Mouse (Mus musculus): ENCODE data around the gene Myo1f.

Gene Myo1f

DNA sequence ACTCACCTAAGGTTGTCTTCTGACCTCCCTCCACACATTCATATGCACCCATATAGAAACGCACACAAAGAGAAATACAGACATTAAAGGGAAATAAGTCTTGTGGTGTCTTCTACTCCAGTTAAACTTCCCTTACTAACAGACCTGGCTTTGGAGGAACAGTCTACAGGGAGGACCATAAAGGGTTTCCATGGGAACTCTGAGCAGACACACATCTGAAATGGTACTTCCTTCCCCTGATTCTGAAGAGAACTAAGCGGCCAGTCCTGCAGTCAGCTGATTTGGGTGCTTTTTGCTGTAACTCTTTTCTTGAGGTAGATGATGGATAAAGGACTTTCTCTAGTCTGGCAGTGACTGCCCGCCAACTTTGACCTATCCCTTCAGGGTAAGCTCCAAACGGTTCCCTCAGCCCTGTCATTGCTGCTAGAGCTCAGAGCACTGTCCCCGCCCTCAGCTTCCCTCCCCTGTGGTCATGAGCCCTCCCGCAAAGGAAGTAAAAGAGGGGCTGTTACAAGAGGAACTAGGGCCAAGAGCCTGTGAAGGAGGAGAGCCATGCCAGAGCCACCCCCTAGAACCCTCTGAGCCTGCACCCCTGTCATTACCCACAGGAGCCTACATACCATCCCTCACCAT lies at the start of gene Myo1f:
Myo1f (plus strand) TSS at position 485 of the 633 bp plus-strand sequence.
- DNase-seq (ENCODE audit: low spot score in 2 of 2): no peak

DNA sequence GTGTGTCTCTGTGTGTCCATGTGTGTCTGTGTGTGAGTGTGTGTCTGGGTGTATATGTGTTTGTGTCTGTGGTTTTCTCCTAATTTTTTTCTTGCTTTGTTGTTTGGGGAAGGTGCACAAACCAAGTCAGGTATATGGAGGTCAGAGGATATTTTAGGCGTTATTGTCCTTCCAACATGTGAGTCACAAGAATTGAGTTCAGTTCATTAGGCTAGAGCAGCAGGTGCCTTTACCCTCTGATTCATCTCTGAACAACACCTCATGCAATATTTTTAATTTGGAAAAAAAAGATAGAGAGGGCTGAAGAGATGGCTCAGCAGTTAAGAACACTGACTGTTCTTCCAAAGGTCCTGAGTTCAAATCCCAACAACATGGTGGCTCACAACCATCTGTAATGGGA lies 47.1 kb upstream of the Myo1f start:
- no peak for DNase-seq (ENCODE audit: low spot score in 2 of 2)

DNA sequence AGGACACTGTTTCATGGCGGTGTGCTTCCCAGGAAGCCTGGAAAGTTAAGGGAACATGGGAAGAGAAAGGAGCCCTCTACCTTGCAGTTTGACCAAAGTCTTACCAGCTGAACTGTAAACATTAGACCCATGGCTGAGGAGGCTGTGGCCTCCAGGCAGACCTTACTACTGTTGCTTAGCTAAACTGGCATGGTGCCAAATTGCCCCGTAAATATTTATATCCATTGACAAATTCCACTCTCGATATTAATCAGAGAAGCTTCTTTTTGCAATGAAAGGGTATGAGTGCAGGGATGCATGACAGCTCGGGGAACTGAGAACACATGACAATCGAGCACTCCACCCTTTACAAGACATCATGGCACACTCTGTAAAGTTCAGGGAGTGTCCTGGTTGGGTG lies 45.3 kb upstream of the Myo1f start:
- no peak for DNase-seq (ENCODE audit: low spot score in 2 of 2)

DNA sequence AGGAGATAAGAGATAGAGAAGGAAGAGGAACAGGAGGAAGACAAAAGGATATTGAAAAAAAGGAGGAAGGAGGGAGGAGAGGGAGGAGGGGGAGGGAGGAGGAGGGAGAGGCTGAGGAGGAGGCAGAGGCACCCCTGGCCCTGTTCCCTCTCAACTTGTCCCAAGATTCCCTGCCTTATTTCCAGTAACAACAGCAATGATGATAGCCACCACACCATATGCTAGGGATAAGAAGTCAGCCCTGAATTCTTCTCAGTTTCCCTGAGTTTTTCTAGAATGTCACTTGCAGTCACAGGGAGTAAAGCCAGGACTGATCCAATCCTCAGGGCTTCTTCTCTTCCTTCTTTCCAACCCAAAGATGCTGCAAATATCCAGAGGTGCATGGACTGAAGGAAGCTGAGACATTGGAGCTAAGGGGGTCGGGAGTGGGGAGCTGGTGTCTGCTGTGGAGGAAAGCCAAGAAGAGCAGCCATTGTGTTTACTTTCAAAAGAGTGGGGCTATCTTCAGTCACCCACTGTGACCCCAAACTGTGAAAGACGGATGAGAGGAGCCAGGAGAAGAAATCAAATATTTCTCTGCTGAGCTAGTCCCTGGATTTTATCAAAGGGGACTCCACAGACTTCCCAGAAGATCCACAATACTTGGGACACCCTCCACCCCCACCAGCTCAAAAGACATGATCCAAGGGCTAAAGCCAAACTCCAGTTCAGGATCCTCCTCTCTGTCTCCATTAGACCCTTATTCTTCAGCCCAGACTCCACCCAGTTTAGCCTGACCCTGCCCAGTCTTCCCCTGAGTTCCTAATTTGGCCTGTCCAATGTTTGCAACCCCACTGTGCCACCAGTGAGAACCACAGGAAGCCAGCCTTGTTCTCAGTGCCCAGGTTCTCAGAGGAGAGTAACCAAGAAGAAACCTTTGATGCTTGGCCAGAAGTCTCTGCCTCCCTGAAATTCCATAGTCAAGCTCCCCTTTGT lies 42.8 kb upstream of the Myo1f start:
- no peak for DNase-seq (ENCODE audit: low spot score in 2 of 2)

DNA sequence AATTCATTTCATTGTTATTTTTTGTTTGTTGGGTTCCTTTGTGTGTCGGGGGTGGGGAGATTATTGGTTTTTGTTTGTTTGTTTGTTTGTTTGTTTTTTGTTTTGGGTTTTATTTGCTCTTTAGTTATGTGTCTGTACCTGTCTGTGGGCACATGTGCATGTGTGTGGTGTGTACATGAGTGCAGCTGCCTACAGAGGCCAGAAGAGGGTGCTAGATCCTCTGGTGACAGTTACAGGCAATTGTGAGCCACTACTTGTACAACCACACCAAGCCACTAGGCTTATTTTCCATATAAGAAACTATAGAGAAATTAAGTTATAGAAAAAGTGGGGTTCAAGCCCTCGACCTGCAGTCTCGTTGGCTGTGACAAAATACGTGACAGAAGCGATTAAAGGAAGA lies 41.6 kb upstream of the Myo1f start:
- no peak for DNase-seq (ENCODE audit: low spot score in 2 of 2)

DNA sequence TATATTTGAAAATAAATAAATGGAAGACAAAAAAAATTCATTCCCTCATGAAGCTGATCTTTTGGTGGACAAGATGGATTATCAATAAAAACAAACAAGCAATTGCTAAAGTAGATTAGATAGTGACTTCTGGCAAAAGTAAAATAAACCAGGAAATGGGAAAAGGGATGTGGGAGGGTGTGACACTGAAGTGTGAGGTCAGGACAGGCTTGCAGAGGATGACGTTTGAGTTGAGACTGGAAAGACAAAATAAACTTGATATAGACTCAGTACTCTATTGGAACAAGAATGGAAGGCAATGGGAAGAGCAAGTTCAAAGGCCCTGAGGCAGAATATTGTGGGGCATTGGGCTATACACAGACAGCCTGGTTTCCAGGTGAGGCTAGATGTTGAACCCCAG lies 35.1 kb upstream of the Myo1f start:
- no peak for DNase-seq (ENCODE audit: low spot score in 2 of 2)

DNA sequence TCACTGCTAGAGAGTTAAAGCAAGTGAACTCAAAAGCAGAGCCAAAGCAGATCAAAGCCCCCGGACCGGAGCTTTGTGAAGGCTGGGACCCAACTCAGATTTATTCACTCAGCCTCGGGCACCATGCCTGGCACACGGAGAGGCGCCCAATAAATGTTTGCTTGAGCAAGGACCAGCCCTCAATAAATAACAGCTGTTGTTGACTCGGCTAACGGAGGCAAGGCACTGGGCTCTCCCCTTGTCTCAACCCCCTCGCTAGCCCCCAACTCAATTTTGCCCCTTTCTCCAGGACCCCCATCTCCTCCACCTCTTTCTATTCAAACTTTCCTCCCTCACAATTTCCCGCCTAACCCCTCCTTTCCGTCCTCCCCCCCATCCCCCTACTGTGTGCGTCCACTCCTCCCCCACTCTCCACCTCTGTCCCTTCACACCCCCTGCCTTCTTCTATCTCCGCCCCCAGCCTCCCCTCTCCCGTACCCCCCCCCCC lies 32.0 kb upstream of the Myo1f start:
- no peak for DNase-seq (ENCODE audit: low spot score in 2 of 2)

DNA sequence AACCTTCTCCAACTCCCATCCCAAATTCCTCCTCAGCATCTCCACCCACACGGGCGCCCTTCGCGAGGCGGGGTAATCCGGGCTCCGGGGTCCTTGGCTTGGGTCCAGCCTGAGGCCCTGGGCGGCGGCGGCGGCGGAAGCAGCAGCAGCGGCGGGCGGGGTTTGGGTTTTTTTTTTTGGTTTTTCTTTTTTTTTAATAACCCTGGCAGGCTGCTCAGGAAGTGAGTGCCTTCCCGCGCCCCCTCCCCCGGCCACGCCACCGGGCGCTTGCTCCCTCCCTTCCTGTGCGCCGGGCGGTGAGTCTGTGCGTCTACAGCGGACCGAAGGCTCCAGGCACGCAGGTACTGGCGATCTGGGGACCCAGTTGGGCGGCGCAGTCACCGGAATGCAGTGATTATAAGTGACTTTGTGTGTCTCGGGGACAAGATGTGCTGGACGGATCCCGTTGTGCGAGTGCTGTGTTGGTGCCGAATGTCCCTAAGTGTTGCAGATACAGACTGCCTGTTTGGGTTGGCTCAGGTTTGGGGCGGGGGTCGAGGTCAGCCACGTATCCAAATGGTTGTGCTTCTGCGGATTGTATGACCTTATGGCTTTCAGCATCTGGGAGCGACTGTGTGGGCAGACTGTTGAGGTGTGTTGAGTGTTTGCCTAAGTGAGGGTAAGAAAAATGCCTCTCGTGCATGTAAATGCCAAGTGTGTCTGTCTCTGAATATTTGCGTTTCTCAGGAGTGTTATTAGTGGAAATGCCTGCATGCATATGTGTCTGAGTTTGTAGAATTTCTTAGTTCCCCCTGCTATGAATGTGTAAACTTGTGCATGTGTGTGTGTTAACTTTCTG lies 31.4 kb upstream of the Myo1f start, which contains the start of gene Adamts10:
Adamts10 (plus strand) TSS at position 287 of the 838 bp plus-strand sequence.
- DNase-seq (ENCODE audit: low spot score in 2 of 2): peak; percentile 49 to 76

DNA sequence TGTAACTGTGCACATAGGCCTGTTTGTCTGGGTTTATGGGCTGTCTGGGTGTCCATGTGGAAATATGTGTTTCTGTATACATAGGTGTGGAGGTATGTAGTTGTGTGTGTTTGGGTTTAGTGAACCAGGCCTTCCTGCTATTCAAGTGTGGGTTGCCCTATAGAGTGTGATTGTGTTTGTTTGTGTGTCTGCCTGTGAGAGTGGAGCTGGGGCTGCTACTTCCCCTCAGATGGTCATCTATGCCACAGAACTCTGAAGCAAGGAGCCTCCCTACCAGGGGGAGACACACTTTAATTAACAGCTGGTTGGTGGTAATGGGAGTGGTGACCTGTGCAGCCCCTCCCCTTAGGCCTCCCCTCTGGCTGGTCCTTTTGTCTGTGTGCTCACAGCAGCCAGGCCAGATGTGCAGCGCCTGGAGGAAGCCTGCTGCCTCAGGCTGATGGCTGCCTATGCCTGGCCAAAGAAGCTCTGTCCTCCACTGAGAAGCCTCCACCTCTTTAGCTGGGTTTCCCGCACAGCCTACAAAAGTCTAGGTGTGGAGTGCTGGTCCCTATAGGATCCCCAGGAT lies 30.6 kb upstream of the Myo1f start:
- DNase-seq (ENCODE audit: low spot score in 2 of 2): no peak

DNA sequence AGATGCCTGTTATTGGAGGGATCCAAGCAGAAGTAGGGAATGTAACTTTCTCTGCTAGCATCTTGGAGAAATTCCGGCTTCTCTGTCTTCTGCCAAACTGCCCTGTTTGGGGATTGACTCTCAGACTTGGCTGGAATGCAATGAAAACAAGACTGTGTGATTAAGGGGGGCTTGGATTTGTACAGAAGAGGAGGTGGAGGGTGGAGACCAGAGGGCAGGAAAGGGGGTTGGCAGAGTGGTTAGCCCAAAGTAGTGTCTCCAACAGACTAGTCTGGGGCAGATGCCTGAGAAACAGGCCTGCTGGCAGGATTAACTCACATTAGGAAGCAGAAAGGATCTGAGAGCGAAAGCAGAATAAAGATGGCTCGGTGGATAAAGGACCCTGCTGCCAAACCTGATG lies 29.0 kb upstream of the Myo1f start:
- DNase-seq (ENCODE audit: low spot score in 2 of 2): peak in 1 of 2 experiments; percentile 35

DNA sequence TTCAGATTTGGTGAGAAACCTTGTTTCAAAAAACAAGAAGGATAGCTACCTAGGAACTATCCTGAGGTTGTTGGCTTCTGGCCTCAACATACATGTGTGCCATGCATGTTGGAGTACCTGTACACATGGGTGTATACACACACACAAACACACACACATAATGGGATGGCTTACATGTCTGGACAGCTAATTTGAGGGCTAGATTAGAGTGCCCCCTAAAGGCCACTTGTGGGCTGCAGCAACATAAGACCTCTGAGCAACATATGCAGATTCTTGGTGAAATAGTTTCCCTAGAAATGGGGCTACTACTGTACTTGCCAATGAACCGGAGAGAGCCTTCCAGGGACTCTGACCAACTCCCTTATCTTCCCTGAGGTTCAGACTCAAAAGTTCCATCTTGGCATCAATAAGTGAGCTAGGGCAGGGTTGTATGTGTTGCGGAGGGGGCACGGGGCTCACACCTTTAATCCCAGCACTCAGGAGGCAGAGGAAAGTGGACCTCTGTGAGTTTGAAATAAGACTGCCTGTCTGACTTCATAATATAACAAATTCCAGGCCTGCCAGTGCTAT lies 16.3 kb upstream of the Myo1f start:
- peak in 1 of 2 experiments; percentile 31 for DNase-seq (ENCODE audit: low spot score in 2 of 2)

DNA sequence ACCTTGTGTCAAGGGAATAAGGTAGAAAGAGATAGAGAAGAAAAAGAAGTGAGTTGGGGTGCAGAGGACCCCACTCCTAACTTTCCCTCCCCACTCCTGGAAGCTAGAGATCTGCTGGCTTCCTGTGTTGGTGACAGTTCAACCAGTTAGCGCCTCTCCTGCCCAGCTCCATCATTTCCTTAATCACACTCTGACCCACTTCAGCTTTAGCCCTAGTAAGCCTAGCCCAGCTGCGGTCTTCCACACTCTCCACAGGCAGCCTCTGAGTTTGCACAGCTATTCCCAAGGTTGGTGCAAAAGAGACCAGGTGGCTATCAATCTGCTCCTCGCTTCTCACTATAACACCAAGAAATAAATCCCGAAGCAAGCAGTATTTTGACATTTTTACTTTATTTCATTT lies 15.6 kb upstream of the Myo1f start:
- no peak for DNase-seq (ENCODE audit: low spot score in 2 of 2)

DNA sequence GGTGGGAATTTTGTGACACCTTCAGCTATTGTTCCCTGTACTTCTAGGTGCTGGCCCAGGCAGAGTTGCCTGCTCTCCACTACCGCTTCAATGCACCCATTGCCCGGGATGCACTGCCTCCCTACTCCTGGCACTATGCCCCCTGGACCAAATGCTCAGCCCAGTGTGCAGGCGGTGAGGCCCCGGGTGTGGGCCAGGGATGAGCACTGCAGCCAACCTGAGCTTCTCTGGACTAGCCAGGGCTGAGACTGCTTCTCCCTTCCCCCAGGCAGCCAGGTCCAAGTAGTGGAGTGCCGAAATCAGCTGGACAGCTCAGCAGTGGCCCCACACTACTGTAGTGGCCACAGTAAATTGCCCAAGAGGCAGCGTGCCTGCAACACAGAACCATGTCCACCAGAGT lies 6.3 kb upstream of the Myo1f start:
- no peak for DNase-seq (ENCODE audit: low spot score in 2 of 2)

DNA sequence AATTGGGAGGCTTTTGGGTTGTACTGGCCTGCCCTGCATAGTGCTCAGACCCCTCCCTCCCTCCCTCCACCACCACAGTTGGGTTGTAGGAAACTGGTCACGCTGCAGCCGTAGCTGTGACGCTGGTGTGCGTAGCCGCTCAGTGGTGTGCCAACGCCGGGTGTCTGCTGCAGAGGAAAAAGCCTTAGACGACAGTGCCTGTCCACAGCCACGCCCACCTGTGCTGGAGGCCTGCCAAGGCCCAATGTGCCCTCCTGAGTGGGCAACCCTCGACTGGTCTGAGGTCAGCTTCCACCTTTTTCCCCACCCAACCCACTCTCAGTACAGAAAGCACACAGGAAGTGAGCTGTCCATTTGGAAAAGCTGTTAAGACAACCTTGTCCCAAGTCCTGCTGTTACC lies 5.1 kb upstream of the Myo1f start:
- DNase-seq (ENCODE audit: low spot score in 2 of 2): no peak

DNA sequence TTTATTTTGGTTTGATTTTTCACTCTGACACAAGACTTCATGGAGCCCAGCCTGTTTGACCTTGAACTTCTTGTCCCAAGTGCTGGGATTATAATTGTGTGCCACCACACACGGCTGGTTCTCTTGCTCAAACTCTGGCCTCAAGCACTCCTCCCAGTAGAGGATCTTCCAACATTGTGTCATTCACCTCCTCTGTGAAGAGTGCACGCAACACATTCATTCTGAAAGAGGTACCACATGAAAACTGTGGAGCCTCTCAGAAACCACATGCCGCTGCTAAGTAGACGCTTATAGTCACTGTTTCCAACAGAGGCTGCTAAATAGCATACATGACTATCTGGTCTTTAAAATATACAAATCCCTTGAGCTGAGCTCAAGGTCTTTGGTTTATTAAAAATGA lies 3.4 kb upstream of the Myo1f start:
- no peak for DNase-seq (ENCODE audit: low spot score in 2 of 2)

DNA sequence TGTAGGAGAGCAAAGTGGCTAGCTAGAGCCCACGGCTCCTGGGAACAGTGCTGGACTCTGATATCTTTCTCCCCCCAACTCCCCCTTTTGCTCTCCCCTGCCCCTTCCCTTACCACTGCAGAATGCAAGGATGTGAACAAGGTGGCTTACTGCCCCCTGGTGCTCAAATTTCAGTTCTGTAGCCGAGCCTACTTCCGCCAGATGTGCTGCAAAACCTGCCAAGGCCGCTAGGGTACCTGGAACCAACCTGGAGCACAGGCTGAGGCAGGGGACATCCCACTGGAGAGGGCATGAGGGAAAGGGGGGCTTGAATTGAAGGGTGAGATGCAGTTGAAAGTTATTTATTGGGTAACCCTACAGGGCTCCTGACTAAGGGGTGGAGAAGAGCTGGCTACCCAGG lies 2.5 kb upstream of the Myo1f start:
- no peak for DNase-seq (ENCODE audit: low spot score in 2 of 2)

DNA sequence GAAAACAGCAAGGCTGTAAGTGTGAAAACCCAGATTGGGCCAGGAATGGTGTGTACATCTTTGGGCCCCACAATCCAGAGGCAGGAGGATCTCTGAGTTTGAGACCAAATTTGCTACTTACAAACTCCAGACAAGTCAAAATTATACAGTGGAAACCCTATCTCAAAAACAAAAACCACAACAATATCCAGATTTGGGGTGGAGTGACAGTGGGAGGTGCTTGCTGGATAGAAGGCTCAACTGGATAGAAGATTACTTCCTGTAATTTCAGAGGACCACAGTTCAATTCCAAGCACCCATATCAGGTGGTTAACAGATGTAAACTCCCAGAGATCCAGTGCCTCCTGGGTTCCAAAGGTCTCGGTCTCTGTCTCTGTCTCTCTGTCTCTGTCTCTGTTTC lies 971 bp upstream of the Myo1f start:
- DNase-seq (ENCODE audit: low spot score in 2 of 2): no peak

DNA sequence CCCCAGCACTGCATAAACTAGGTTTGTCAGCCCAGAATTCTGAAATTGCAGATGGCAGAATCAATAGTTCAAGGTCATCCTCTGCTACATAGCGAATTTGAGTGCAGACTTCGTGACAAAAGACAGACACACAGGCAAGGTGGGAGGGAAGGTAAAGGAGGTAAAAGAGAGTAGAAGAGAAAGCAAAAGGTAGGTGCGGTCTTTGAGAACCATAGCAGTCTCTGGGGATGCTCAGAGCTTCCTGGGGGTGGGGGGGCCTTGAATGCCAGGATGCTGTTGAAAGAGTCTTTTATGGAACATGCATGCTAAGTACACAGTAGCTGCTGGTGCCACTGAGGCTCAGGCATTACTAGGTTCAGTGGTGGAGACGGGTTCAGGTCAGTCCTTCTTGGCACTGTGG lies 2.4 kb downstream of the Myo1f start:
- no peak for DNase-seq (ENCODE audit: low spot score in 2 of 2)

DNA sequence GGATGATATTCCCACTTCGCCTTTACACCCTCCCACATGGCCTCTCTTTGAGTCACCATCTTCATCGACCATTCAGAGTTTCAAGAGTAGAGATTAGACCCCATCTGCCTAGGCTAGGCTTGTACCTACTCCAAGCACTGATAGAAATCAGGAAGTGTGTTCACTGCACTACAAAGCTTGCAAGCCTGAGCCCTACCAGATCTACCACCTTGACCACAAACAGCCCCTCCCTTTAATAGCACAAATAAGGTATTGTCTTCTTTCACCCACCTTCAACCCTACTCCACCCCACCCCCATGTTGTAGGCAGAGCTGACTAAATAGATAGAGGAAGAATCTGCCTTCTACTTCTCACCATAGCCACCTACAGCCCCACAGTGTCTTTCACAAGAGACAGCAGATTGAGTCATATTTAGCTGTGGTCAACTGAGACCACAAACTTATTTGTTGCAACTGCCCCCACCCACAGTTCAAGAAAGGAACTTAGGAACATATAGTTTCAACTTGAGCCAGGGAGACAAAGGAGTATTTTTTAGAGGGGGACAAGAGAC lies 8.1 kb downstream of the Myo1f start:
- no peak for DNase-seq (ENCODE audit: low spot score in 2 of 2)

DNA sequence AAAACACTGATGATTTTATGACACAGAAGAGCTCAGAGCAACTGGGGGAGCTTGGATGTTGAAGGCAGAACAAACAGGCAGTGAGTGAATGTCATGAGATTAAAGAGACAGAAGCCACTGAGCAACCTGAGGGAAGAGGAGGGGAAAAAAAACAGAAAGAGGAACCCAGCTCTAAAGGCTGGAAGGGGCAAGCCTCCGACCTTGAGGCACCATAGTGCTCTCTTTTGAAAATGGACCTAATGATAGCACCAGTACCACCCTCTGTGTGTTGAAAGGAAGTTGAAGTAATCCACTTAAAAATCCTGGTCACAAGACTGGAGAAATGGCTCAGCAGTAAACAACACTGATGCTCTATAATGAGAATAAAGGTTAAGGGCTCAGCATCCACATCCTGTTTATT lies 9.1 kb downstream of the Myo1f start:
- no peak for DNase-seq (ENCODE audit: low spot score in 2 of 2)

DNA sequence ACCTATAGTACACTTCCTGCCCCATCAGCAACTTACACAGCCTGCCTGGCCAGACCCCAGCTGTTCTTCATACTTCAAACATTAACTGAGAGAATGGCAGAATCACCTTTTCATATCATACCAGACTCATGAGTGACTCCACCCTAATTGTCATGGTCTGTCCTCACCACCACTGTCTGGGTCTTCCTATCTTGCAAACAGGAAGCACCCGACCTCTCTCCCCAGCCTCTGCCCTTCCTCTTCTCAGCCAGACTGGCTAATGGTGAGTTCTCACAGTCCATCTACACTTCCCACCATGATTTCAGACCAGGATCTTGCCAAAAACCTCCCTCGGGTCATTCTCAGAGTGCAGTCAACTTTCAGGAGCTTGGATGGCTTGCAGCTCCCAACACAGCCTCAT lies 10.7 kb downstream of the Myo1f start:
- DNase-seq (ENCODE audit: low spot score in 2 of 2): no peak

Measured in urinary bladder, postnatal 36 days (tissue).